Mouse (Mus musculus): ENCODE results near the gene Trim60.

- no peak for TF ChIP-seq CTCF (IDR thresholded peaks at IDR 0.05; ENCODE audit: low read depth, low read length)
- no peak for TF ChIP-seq POLR2A (IDR thresholded peaks at IDR 0.05; ENCODE audit: extremely low read depth, insufficient read depth, low read length)
Measured at GRCm38 (mm10) chr8:65065622-65066021, 47.2 kb upstream of the Trim60 start.
